Mouse (Mus musculus): ENCODE data around the gene 6030408B16Rik.

Gene 6030408B16Rik

DNA sequence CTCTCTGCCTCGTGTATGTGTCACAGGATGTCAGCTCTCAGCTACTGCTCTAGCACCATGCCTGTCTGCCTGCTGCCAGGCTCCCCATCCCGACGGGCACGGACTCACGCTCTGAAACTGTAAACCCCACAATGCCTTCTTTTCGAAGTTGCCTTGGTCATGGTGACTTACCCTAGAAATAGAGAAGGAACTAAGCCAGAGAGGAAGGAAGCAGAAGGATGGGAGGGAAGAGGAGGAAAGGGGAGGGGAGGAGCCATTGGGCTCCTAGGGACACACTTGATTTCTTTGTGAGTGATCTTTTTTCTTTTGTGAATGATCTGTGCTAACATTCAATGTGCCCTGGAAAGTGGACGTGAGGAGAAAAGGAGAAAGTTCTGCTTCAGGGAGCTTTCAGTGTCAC, 5.0 kb downstream of the 6030408B16Rik start:
- DNase-seq (ENCODE audit: low spot score in 2 of 2) = no peak

DNA sequence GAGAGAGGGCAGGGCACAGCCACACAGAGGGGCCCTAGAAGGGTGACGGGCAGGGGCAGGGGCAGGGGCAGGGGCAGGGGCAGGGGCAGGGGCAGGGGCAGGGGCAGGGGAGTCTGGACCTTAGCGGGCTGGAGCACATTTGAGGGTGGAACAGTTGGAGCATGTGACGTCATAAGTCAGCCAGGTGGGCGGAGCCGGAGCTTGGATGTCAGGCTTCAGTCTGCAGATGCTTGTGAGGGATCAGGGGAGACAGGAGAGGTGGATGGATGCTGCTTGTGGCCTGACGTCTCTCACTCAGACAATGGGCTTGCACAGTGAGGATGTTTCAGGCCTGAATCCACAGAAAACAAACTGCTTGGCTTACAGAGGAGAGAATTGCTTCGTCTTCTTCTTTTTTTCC, 5.5 kb downstream of the 6030408B16Rik start:
- no peak for DNase-seq (ENCODE audit: low spot score in 2 of 2)

DNA sequence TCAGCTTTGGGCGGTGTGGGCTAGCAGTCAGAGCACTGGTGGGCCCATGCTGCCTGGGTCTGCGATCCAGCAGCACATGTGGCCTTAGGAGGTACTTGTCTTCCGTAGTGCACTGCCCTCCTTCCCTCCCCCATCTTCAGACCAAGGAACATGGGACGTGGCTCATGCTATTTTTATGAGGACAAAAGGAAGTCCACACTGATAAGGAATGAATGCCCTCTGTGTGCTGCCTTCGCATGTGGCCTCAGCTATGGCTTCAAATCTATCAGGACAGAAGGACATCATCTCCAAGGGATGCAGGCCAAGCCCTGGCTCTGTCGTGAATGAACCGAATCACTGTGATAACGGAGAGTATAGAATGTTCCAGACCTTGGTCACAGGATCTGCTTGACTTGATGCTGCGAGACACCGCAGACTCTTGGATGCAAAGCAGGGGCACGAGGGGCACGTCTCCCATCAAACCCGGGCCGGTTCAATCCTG, 6.5 kb downstream of the 6030408B16Rik start:
- DNase-seq (ENCODE audit: low spot score in 2 of 2) = no peak

DNA sequence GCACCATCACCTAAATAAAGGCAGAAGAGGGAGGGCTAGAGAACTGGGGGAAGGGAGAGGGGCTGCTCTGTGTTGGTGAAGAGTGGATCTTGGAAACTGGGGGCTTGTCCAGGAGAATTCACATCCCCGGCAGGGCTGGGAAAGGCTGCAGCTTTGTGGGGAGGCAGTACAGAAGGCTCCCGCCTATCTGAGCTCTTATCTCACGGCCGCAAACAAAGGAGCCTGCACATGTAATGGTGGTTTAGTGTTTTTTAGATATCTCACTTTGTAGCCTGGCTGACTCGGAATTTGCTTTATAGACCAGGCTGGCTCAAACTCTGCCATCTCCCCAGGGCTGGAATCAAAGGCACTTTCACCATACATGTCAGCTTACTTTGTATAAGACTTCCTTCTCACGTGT, 7.1 kb downstream of the 6030408B16Rik start:
- DNase-seq (ENCODE audit: low spot score in 2 of 2) = no peak

DNA sequence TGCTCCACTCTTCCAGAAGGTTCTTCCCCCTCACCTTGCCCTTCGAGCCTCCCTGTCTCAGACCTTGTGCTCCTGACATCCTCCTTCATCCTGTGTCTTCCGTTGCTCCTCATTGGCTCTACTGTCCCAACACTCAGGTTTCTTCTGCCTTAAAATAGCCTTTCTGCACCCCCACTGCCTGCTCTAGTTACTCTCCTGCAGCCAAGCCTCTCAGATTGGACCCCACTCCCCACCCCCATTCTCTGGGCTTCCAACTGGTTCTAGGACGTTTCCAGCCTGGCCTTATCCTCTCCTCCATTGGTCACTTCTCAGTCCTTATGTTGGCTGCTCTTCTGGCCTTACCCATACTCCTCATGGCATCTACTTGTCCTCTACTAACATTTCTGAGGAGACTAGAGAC, 9.2 kb downstream of the 6030408B16Rik start:
- no peak for DNase-seq (ENCODE audit: low spot score in 2 of 2)

DNA sequence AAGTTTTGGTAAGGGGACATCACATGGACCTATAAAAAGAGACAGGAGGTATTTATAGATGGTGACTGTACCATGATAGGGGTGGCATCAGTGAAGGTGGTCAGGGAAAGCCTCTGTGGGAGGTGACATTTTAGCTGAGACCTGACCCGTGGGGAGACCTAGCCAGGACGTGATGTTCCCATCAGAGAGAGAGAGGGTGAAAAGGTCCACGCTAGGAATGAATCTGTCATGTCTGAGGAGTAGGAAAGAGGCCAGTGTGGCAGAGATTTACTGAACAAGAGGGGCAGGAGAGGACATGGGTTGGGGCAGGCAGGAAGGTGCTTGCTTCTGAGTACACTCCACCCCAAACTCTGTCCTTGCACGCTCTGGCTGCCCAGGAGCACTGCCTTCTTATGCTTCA, 10.8 kb downstream of the 6030408B16Rik start:
- DNase-seq (ENCODE audit: low spot score in 2 of 2) = no peak

DNA sequence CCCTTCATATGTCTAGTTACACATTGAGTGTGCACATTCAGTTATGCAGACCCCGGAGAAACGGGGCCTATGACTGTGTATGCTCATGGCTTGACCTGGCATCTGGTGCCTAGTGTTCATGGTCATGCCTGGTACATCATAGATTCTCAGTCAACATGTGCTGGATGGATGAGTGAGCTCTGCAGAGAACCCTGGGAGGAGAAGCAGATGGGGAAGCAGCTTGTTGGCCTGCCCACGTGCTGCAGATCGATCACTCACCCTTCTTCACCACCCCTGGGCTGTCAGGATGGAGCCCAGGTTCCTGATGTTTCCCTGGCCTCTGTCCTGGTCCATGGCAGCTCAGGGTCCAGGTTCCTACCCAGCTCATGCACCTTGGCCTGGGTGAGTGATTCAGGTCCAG, 13.4 kb downstream of the 6030408B16Rik start:
- DNase-seq (ENCODE audit: low spot score in 2 of 2) = peak in 1 of 2 experiments; percentile 43

DNA sequence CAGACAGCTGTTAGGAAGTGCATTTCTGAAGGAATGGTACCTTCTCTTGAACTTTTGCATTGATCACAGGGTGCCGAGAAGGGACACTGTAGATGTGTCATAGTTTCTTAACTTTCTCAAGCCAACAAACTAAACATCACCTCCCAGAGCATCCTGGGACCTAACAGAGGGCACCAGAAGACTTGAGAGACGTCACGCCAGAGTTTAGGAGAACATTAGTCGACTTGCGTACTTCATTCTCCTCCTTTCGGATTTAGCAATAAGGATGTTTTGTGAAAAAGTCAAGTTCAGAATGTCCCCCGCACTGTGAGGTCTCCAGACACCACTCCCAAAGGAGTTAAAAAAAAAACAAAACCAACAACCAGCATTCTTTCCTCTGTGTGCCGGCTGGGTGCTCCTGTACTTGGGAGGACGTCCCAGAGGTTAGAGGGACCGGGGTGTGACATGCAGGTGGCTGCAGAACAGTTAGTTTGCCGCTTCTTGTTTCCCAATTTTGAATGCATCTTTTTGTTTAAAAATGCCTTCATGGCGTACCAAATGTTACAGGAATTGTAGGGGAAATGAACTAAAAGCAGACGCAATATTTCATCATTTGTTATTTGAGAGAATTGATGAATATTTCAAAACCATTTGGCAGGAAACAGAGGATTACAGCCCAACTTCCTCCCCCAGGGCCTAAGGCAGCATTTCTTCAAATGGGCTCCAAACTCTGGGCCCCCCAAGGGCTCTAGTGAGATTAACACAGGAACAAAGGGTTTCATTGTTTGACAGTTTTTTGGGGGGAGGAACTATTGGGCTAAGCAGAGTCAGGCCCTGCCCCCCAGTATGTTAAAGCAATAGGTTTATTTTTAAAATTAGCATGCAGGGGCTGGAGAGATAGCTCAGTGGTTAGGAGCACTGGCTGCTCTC, 15.7 kb downstream of the 6030408B16Rik start:
- DNase-seq (ENCODE audit: low spot score in 2 of 2) = no peak

DNA sequence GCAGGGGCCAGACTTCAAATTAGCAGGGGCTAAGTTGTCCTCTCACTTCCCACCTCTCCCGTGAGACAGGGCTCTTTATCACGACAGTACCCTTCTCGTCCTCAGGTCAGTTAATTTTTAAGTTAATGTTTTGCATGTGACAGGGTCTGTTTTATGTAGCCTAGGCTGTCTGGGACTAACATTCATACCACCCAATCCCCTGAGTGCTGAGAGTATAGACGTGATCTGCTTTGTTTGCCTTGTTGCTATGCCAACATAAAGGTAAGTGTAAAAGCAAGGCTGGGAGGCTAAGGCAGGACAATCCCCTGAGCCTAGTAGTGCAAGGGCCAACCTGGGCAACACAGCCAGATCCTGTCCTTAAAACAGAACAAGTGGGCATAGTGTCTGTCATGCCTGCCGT, 16.5 kb downstream of the 6030408B16Rik start:
- no peak for DNase-seq (ENCODE audit: low spot score in 2 of 2)

DNA sequence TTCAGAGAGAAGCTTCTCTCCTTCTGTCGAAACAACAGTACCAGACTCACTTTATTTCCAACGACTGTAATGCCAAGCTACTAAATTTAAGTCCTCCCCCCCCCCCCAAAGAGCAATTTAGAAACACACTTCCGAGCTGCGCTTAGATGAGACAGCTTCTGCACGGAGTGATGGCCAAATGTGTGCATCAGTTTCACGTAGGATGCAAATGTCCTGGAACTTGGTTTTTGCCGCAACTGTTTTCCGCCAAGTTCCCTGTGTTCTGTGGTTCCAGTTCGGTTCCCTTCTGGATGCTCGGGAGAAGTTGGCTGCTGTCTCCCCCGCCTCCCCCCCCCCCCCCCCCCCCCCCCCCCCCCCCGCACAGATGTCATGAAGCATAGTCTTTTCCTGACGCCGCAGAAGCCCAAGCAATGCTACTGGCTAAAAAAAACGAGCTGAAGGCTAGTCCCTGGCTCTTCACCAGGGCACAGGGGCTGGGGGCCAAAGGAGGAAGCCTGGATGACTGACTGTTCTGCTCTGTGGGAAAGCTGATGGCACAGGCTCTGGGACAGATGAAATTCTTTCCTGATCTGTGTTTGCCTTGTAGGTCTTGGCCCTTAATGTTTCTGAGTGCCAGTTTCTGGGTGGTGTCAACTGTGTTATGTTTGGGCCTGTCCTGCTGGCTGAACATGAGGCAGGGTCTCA, 18.2 kb downstream of the 6030408B16Rik start:
- DNase-seq (ENCODE audit: low spot score in 2 of 2) = peak in 1 of 2 experiments; percentile 57

DNA sequence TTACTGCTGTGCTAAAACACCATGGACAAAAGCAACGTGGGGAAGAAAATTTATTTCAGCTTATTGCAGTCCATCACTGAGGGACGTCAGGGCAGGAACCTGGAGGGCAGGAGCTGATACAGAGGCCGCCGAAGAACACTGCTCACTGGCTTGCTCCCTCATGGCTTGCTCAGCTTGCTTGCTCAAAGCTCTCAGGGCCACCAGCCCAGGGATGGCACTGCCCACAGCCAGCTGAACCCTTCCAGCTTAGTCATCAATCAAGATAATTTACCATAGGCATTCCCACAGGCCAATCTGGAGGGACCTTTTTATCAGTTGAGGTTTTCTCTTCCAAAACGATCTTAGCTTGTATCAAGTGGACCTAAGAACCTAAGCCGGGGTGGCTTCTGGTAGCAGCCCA, 19.0 kb downstream of the 6030408B16Rik start:
- DNase-seq (ENCODE audit: low spot score in 2 of 2) = no peak

DNA sequence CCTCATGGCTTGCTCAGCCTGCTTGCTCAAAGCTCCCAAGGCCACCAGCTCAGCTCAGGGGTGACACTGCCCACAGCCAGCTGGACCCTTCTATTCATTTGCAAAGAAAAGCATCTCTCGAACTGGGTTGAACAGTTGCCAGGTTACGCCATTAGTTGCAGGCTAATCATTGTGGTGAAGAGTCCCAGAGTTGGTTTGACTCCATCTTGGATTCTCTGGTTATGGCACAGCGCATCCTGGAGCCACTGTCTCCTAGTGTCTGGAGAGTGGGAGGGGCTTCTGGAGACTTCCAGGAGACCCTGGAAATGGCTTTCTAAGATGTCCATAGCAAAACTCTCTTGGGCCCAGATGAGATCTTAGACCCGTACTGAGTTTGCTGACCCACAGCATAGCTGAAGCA, 22.4 kb downstream of the 6030408B16Rik start:
- no peak for DNase-seq (ENCODE audit: low spot score in 2 of 2)

DNA sequence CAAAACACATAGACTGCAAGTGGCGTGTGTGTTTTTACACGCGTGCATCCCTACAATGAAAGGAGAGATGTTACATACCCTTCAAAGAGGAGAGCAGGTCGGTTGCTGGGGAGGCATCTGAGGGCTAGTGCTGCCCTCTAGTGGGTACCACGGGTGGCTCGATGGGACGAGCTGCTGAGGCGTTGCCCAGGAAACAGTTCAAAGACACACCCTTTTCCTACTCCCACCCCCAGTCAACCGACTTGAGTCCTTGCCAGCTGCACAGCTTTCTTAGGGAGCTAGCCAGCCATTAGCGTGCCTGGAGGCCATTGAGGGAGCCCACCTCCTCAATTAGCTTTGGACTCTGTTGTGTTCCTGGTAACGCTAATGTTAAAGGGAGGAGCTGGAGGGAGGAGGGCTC, 22.8 kb downstream of the 6030408B16Rik start:
- peak; percentile 83 to 95 for DNase-seq (ENCODE audit: low spot score in 2 of 2)

DNA sequence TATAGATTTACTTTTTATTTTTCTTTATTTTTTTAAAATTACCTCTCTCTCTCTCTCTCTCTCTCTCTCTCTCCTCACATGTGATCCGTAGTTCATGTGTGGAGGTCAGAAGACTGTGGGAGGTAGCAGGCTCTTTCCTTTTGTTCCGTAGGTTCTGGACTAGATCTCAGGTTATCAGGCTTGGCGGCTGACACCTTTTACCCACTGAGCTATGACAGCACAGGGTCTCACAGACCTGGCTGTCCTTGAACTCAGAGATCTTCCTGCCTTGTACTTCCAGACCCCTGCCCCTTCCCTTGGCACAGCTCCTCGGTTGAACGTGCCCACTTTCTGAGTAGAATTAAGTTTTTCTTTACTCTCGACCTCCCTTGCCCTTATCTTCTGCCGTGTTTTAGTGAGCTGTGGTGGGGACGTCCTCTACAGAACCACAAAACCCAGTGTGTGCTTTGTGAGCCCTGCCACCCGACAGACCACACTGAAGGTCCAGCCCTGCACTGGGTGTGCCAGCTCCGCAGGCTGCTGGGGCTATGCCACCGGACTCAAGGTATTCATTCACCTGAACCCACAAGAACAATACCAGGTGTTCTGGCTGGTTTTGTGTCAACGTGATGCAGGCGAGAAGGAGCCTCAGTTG, 23.4 kb downstream of the 6030408B16Rik start:
- DNase-seq (ENCODE audit: low spot score in 2 of 2) = no peak

DNA sequence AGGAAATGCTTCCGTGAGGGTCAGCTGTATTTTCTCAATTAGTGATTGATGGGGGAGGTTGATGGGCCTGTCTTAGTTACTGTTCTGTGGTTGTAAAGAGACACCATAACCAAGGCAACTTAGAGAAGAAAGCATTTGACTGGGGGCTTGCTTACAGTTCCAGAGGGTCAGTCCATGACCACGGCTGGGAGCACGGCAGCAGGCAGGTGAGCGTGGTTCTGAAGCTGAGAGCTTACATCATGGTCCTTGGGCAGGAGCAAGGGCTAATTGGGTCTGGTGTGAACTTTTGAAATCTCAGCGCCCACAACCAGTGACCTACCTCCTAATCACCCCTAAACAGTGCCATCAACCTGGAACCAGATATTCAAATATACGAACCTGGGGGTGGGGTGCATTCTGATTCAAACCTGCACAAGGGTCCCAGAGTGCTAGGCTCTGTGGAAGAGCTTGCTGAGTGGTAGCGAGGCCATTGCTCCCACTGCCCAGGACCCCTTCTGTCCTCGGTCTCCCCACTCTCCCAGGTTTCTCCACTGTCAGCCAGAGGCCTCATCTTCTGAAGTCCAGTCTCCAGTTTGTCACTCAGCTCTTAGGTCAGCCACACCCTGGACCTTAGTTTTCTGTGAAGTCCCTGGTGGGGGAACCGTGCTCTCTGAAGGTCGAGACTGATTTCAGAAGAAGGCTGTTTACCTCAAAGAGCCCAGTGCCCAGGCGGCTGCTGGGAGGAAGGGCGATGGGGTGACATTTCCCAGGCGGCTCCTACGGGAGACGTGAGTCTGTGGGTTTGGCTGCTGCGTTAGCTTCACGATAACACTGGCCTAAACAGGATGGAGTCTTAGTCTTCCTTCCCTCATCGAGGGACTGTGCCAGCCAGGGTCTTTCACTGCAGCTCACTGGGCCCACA, 24.2 kb downstream of the 6030408B16Rik start:
- DNase-seq (ENCODE audit: low spot score in 2 of 2) = no peak

DNA sequence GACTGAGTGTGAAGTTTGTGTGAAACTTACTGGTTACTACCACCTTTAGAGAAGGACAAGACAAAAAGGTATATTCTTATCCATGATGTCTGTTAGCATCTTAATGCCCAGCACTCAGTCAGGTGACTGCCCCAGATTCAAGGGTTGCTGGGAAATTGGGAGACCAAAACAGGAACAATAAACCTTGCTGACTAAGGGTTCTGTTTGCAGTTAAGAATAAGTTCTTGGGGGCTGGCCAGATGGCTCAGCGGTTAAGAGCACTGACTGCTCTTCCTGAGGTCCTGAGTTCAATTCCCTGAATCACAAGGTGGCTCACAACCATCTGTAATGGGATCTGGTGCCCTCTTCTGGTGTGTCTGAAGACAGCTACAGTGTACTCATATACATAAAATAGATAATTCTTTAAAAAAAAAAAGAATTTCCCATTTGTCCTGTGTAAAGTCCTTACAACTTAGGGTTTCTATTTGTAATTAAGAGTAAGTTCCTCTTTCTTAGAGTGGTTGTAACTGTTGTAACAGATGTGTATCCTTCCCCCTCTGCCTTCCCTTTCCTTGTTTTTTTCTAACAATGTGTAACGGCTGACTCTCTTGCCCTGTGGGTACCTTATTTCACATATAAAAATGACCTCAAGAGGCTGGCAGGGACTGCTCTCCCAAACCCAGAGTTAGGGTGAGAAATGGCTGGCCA, 24.9 kb downstream of the 6030408B16Rik start:
- DNase-seq (ENCODE audit: low spot score in 2 of 2) = no peak

DNA sequence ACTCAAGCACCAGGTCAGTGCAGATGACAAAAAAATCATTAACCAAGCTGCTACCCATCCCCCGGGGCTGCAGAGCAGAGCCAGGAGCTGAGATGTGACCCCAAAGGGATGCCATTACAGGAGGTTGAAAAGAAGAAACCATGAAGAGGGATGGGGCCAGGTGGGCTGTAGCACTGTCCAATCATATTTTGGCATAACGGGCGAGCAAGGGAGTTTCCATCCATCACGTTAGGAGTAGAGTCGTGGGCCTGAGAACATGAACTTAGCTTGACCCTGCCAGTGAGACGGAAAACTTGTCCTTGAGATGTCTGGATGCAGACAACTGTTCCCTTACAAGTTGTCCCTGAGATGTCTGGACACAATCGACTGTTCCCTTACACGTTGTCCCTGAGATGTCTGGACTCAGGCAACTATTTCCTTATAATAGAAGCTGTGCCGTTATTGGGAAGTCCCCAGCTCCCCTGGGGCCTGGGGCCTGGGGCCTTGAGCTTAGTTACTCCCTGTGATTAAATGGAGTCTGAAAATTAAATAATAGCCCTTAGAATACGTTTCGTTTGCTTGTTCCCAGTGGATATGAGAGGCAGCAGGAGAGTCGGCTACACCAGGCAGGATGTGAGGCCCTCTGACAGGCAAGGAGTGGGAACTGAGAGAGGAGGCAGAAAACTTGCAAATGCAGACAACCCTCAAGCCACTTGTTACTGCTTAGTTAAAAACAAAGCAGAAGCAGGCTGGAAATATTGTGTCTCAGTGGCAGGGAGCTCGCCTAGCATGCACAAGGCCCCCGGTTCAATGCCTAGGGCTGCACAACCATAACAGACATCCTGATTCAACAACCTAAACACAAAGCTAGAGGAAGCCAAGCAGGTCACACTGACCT, 26.1 kb downstream of the 6030408B16Rik start:
- DNase-seq (ENCODE audit: low spot score in 2 of 2) = no peak

DNA sequence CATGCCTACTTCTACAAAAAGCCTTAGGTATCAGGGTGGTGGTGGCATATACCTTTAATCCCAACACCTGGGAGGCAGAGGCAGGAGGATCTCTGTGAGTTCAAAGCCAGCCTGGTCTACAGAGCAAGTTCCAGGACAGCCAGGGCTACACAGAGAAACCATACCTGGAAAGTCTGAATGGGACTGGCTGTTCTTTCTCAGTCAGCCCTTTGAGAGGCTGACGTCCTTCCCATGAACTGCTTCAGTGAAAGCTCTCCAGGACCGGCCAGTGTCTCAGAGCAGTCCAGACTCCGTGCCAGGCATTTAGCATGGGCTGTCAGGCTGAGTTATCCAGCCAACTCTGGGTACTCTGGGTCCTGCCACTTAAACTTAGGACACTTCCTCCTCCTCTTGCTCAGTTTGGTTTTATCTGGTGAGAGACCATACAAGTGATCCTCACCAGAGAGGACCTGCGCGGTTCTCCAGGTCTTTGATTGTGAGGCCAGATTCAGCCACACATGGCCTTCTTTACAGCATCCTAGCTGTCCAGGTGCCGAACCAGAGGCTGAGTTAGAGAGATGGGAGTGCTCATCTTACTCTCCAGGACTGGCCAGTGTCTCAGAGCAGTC, 27.1 kb downstream of the 6030408B16Rik start:
- DNase-seq (ENCODE audit: low spot score in 2 of 2) = no peak

DNA sequence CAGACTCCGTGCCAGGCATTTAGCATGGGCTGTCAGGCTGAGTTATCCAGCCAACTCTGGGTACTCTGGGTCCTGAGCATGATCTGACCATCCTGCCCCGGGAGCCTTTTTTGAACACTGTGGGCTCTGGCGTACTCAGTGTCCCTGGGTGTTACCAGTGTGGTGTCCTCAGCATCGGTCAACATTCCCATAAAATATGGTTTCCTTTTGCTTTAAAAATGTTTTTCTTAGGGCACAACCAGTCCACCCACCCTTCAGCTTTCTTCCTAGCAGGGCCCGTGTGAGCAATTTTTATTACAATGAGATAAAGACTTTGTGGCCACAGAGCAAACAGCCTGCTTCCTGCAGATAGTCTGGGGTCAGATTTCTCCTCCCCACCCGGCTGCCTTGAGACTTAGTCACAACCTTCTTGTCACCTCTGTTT, 27.6 kb downstream of the 6030408B16Rik start:
- DNase-seq (ENCODE audit: low spot score in 2 of 2) = no peak
